Mouse (Mus musculus) hindbrain, embryonic 13.5 days (tissue): Measurements from ENCODE around the gene Oprm1. TPM values are rescaled to one million over a fixed set of nuclear protein-coding genes. Genes with fewer than 3 reads are reported as not detected.

Source experiments
- ATAC-seq: fragments of 200-750 bp; cut with Nextera tagmentation; 2 replicates; pipeline ENCODE4 v1.8.0; 2017; ENCODE audit warnings: moderate TSS enrichment; ENCODE audit not compliant: low FRiP score
- H3K27ac ChIP-seq: fragments of 300-500 bp; sonication (generic); 2 replicates; pipeline ENCODE4 v1.5.1; 2015; ENCODE audit warnings: inconsistent platforms, mild to moderate bottlenecking, moderate library complexity
- H3K27me3 ChIP-seq: fragments of 300-500 bp; sonication (generic); 2 replicates; pipeline ENCODE4 v1.6.1; 2015; ENCODE audit warnings: mild to moderate bottlenecking, inconsistent platforms
- H3K36me3 ChIP-seq: fragments of 300-500 bp; sonication (generic); 2 replicates; pipeline ENCODE4 v1.6.1; 2015; ENCODE audit warnings: mild to moderate bottlenecking, inconsistent platforms
- H3K4me1 ChIP-seq: fragments of 300-500 bp; sonication (generic); replicated peaks from 2 replicates; pipeline ENCODE4 v1.6.1; 2015; ENCODE audit warnings: inconsistent platforms
- H3K4me2 ChIP-seq: fragments of 300-500 bp; sonication (generic); 2 replicates; pipeline ENCODE4 v1.6.1; 2015; ENCODE audit warnings: inconsistent platforms, mild to moderate bottlenecking, moderate library complexity
- H3K4me3 ChIP-seq: fragments of 300-500 bp; sonication (generic); 2 replicates; pipeline ENCODE4 v1.5.1; 2015; ENCODE audit warnings: mild to moderate bottlenecking, inconsistent platforms
- H3K9ac ChIP-seq: fragments of 300-500 bp; sonication (generic); 2 replicates; pipeline ENCODE4 v1.6.1; 2015; ENCODE audit warnings: mild to moderate bottlenecking, inconsistent platforms
- H3K9me3 ChIP-seq: fragments of 300-500 bp; sonication (generic); 2 replicates; pipeline ENCODE4 v1.6.1; 2016; ENCODE audit warnings: inconsistent platforms
- WGBS: fragments of 180-500 bp; shearing (Covaris S2); methylation state at CpG from one replicate; pipeline ENCODE4 v1.1.7; 2015; 5-methylcytosine and 5-hydroxymethylcytosine counted together
- polyA plus RNA-seq: library from polyadenylated mRNA; unstranded; fragments of >200 nt; fragmentation: Nextera tagmentation; extraction: Ambion mirVana; gene quantifications from 2 replicates; pipeline ENCODE4 v1.2.1, GENCODE M21; 2015

Oprm1 gene
- polyA plus RNA-seq, 1 experiment from 2014 or later, result 1.2 TPM

DNA sequence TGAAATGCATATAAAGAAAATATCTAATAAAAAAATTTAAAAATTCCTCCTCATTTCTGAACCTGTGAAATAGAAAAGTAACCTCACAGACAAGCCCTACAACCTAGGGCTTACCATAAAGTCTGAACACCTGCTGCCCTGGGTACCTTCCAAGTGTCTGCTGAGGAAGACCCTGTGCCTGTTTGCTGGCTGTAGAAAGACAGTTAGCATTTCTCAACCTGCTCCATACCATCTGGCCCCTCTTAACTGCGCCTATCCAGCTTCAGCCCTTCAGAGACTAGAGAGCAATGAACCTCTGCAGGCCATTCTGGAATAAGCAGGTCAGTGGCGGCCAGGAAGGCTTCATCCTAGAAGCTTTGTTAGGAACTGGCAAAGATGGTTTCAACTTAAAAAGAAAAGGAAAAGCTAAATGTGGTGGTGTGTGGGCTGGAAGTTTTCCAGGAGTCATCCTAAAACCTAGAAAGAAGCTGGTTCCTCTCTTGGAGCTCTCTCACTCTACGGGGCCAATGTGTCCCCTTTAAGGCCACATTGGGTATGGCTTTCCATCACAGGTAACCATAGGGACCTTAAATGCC lies 143.6 kb downstream of the Oprm1 start:
- H3K36me3 ChIP-seq, result no peaks in the 10 kb centered on the region
- no peak for ATAC-seq
- no peak overlapping the region for H3K4me3 ChIP-seq
- H3K4me2 ChIP-seq, result no peak overlapping the region
- no peaks in the 10 kb centered on the region for H3K9me3 ChIP-seq
- no peaks in the 10 kb centered on the region for H3K27me3 ChIP-seq
- no peaks in the 10 kb centered on the region for H3K4me1 ChIP-seq
- H3K9ac ChIP-seq, result no peak overlapping the region
- no peak overlapping the region for H3K27ac ChIP-seq
- 91% methylated on average over 3 of the region's 3 CpGs for WGBS

DNA sequence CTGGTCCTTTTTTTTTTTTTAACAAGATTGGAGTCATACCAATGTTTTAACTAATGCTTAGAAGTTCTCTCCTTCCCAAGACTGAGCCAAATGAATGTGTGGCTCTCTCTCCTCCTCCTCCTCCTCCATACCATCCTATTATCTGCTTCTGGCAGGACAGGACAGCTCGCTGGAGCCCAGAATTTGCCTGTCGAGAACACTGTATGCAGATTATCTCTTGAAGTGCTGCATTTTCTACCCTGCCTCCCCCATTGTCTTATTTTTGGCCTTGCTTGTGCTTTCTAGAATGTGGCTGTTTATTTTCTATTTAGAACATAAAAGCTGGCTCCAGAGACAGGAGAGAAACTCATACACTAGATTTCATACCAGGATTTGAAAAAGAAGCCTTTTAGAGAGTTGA lies 151.5 kb downstream of the Oprm1 start:
- no peak overlapping the region for H3K4me2 ChIP-seq
- 54% methylated on average over 2 of the region's 2 CpGs for WGBS
- ATAC-seq, result no peak

DNA sequence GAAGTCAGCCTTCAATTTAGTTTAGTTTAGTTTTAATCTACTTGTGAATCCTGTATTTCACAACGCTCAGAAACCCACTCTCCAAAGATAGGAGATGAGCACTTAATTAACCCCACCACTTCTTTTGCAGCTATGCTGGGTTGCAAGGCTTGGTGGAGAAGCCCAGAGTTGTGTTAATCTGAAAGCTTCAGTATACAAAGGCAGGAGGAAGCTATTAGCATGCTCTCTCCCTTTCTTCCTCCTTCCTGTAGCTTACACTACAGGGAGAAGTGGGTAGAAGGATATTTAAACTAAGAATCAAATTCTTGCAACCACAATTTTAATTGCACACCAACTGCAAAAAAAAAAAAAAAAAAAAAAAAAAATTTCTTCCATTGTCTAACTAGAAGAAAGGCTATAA lies 157.7 kb downstream of the Oprm1 start:
- Histone ChIP-seq H3K9me3 (no peaks in the 10 kb centered on the region), H3K27me3 (no peaks in the 10 kb centered on the region), H3K27ac (0 out of 2 replicates have a peak overlapping the region, but pooled peaks have one; percentile 25), H3K36me3 (no peaks in the 10 kb centered on the region), H3K4me3 (no peak overlapping the region), H3K9ac (no peak overlapping the region), H3K4me1 (peaks cover 11% of the 10 kb centered on the region), H3K4me2 (no peak overlapping the region)
- ATAC-seq, result no peak
- WGBS, result 46% methylated on average over 1 of the region's 1 CpGs

More for the DNA sequence above, 151.5 kb downstream of the Oprm1 start:
- Histone ChIP-seq H3K9ac (no peak overlapping the region), H3K4me3 (no peak overlapping the region), H3K27me3 (no peaks in the 10 kb centered on the region), H3K4me1 (no peaks in the 10 kb centered on the region), H3K9me3 (no peaks in the 10 kb centered on the region), H3K36me3 (no peaks in the 10 kb centered on the region), H3K27ac (no peak overlapping the region)

DNA sequence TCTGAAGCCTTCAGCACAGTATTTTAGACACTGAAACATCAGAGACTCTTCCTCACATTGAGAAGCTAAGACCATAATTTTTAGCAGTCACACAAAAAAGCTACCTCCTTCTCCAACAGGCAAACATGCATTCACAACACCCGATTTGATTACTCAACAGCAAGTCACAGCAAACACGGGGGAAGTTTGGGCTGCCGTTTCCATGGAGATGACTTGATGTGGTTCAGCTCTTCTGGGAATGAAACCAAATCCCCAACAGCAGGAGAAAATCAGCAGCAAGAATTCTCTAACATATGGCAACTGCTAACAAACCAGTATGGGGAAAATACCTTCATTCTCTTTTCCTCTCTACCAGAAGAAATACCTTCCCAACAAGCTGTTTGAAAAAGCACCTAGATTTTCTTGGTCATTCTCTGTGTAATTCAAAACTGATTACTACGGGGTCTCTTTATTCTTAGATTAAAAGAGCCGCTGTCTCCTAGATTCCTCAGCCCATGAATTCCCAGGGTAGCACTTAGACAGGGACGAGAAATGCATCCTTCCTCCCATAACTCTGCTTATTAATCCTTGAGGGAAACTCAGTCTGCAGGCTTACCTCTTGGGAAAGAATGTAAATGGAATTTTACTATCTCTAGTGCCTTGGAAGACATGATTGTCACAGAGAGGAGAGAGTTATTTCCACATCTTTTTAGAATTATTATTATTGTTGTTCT lies 158.4 kb downstream of the Oprm1 start:
- H3K27me3 ChIP-seq, result no peaks in the 10 kb centered on the region
- peak overlapping the region; percentile 6 for H3K4me2 ChIP-seq
- H3K36me3 ChIP-seq, result no peaks in the 10 kb centered on the region
- H3K27ac ChIP-seq, result peak overlapping the region; percentile 69
- no peak overlapping the region for H3K9ac ChIP-seq
- peak; percentile 85 for ATAC-seq
- WGBS, result 10% methylated on average over 6 of the region's 6 CpGs
- no peaks in the 10 kb centered on the region for H3K9me3 ChIP-seq
- H3K4me1 ChIP-seq, result peaks cover 11% of the 10 kb centered on the region
- no peak overlapping the region for H3K4me3 ChIP-seq

DNA sequence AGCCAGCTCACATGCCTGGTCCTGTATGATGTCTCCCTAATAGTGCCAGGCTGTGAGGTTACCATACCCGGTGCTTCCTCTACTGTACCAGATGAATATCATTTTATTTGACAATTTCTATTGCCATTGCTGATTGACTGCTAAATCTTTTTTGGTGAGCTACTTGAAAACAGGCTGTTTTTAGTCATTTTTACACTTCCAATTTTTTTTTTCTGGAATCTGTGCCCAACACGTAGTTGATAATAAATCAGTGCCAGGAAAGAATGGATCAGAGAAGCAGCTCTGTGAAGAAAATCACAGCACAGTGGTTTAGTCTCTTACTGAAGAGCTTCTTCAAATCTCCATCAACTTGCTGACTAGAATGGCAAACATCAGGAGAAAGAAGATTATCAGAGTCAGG lies 168.4 kb downstream of the Oprm1 start:
- H3K9me3 ChIP-seq, result no peaks in the 10 kb centered on the region
- no peak for ATAC-seq
- no peaks in the 10 kb centered on the region for H3K27me3 ChIP-seq
- no peak overlapping the region for H3K4me2 ChIP-seq
- no peaks in the 10 kb centered on the region for H3K4me1 ChIP-seq
- H3K4me3 ChIP-seq, result no peak overlapping the region
- no peaks in the 10 kb centered on the region for H3K36me3 ChIP-seq
- WGBS, result 86% methylated on average over 2 of the region's 2 CpGs
- H3K9ac ChIP-seq, result no peak overlapping the region
- no peak overlapping the region for H3K27ac ChIP-seq

DNA sequence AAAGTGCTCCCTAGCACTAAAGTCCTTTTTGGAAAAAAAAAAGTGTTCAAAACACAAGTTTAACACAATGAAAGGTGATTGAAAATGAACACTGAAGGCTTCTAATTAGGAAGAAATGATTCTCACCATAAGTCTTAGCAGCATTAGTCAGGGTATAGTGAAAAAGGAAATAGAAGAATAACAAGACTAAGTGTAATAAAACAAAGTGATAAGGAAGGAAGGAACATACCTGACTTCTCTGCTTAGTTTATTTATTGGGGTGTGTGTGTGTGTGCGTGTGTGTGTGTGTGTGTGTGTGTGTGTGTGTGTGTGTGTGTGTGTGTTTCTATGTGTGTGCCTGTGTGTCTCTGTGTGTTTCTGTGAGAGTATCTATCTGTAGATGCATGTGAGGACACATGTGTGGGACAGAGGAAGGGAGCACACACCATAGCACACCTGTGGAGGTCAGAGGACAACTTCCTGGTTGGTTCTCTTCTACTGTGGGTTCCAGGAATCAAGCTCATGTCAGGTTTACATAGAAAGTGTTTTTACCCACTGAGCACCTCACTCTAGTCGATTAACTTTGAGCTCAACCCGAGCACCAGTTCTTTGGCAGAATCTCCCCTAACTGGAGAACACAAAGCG lies 169.4 kb downstream of the Oprm1 start:
- no peaks in the 10 kb centered on the region for H3K4me1 ChIP-seq
- H3K27ac ChIP-seq, result no peak overlapping the region
- no peak for ATAC-seq
- H3K4me2 ChIP-seq, result no peak overlapping the region
- 85% methylated on average over 4 of the region's 4 CpGs for WGBS
- H3K9ac ChIP-seq, result no peak overlapping the region
- no peaks in the 10 kb centered on the region for H3K9me3 ChIP-seq
- H3K27me3 ChIP-seq, result no peaks in the 10 kb centered on the region
- H3K36me3 ChIP-seq, result no peaks in the 10 kb centered on the region
- no peak overlapping the region for H3K4me3 ChIP-seq

DNA sequence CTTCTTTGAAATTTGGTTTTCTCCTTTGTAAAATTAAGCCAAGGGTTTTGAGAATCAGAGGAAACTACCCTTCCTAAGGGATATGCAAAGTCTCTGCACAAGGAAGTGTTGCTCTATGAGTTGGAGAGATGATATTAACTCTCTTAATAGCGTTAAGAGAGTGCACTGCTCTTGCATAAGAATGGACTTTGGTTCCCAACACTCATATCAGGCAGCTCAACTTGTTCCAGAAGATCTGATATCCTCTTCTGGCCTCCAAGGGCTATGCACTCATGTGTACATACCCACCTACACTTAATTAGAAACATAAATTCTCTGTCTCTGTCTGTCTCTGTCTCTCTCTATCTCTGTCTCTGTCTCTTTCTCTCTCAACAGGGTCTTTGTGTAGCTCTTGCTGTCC lies 170.6 kb downstream of the Oprm1 start:
- Histone ChIP-seq H3K9ac (no peak overlapping the region), H3K4me3 (no peak overlapping the region), H3K4me2 (no peak overlapping the region), H3K27me3 (no peaks in the 10 kb centered on the region), H3K27ac (no peak overlapping the region), H3K4me1 (no peaks in the 10 kb centered on the region), H3K36me3 (no peaks in the 10 kb centered on the region), H3K9me3 (no peaks in the 10 kb centered on the region)
- no peak for ATAC-seq
- 54% methylated on average over 1 of the region's 1 CpGs for WGBS

DNA sequence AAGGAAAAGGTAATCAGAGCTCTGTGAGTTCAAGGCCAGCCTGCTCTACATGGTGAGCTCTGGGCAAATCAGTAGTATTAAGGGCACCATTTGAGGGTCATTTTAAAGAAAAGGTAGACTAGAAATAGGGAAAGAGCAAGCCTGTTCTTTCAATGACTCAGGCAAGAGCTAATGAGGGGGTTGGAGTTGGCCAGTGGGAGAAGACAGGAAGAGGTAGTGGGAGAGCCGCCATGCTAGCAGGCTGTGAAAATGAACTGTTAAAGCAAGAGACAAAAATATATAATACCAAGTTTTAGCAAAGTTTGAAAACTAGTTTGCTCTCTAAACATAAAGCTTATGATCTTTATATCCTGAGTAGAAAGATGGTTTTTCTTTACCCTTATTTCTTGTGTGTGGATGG lies 172.1 kb downstream of the Oprm1 start:
- H3K27me3 ChIP-seq, result no peaks in the 10 kb centered on the region
- no peak overlapping the region for H3K4me3 ChIP-seq
- H3K27ac ChIP-seq, result no peak overlapping the region
- 85% methylated on average over 1 of the region's 1 CpGs for WGBS
- ATAC-seq, result no peak
- H3K9me3 ChIP-seq, result no peaks in the 10 kb centered on the region
- no peak overlapping the region for H3K9ac ChIP-seq
- no peaks in the 10 kb centered on the region for H3K4me1 ChIP-seq
- H3K36me3 ChIP-seq, result no peaks in the 10 kb centered on the region
- H3K4me2 ChIP-seq, result no peak overlapping the region

DNA sequence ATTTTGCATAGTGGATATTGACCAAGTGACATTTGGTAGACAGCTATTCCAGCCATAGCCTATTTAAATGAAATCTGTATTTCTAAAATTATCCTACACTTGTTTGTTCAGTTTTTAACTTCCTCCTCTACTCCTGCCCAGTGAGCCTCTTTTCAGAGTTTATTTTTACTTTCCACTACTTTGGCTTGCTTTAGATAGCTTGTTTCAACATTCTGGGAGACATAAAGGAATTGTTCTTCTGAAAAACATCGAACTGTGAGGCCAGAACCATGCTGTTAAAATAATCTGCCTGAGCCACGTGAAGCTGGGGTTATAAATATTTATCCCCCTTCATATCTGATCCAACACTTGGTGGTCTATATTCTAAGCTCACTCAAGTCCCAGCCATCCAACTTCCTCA lies 172.6 kb downstream of the Oprm1 start:
- Histone ChIP-seq H3K4me3 (no peak overlapping the region), H3K4me1 (no peaks in the 10 kb centered on the region), H3K4me2 (no peak overlapping the region), H3K36me3 (no peaks in the 10 kb centered on the region), H3K27ac (no peak overlapping the region), H3K9ac (no peak overlapping the region), H3K27me3 (no peaks in the 10 kb centered on the region), H3K9me3 (no peaks in the 10 kb centered on the region)
- ATAC-seq, result no peak
- WGBS, result 72% methylated on average over 2 of the region's 2 CpGs

DNA sequence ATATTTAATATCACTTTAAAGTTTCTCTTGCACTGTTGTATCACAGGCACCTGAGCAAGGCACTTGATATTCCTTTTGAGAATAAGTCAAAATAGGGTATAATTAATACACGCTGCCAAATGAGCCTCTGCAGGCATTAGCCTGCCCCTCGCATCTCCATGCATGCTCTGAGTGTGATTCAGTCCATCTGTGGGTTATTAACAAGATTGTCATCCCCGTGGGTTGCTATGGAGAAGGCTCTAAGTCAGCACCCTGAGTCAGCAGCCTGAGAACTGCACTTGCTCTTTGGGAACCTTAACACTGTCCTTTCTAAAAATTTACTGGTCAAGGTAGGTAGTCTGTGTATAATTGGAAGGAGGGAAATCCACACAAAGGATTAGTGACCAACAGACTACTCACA lies 176.5 kb downstream of the Oprm1 start:
- Histone ChIP-seq H3K27ac (no peak overlapping the region), H3K9ac (no peak overlapping the region), H3K27me3 (no peaks in the 10 kb centered on the region), H3K4me1 (no peaks in the 10 kb centered on the region), H3K4me2 (no peak overlapping the region), H3K36me3 (no peaks in the 10 kb centered on the region), H3K4me3 (no peak overlapping the region), H3K9me3 (no peaks in the 10 kb centered on the region)
- ATAC-seq, result no peak
- 65% methylated on average over 3 of the region's 3 CpGs for WGBS

DNA sequence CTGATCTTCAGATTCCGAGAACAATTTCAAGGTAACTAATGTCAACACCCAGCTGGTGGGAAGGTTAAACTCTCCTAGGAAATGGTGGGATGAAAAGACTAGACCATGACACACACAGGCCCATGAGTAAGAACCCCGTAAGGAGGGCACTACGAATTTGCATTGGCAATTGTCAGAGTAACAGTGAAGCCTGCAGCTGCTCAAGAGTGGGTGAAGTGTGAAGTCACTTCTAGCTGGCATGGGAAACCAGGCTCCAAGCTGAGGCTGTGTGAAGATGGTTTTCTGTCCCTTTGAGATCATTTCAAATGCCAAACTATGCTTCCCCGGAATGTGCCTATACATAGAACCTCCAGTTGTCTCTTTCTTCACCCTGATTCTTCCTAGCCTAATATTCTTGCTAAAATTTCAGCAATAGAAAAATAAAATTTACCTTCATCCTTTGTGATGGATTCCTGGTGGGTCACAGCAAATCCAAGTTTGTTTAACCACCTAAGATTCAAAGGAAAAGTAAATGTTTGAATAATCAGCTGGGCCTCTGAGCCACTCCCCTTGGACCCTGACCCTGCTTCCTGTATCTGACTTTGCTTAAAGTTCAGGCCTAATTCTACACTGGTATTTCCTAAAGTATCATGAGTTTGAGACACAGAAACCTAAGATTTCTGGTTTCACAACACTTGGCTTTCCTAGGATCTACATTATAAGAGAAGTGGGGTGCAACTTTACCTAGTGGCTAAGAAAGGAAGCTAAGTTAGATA lies 178.5 kb downstream of the Oprm1 start:
- Histone ChIP-seq H3K9me3 (no peaks in the 10 kb centered on the region), H3K36me3 (no peaks in the 10 kb centered on the region), H3K4me3 (no peak overlapping the region), H3K4me2 (no peak overlapping the region), H3K27ac (no peak overlapping the region), H3K27me3 (no peaks in the 10 kb centered on the region), H3K4me1 (no peaks in the 10 kb centered on the region), H3K9ac (no peak overlapping the region)
- 81% methylated on average over 4 of the region's 4 CpGs for WGBS
- no peak for ATAC-seq

DNA sequence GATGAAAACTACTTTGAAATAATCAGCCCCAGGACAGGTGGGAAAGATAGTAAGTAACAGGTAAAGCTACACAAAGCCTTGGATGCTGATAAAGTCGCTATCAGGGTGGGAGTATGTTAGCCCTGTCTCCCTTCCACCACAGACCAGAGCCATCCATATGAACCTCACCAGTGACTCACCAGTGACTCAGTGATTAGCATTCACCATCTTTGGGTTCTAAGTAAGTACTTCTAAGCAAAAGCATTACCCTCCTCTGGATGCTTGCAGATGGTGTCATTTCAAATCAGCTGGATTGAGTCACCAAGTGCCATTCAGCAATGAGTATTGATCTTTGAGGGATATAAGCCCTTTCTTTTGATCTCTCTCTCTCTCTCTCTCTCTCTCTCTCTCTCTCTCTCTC lies 194.8 kb downstream of the Oprm1 start:
- Histone ChIP-seq H3K9me3 (no peaks in the 10 kb centered on the region), H3K4me3 (no peak overlapping the region), H3K27ac (no peak overlapping the region), H3K27me3 (no peaks in the 10 kb centered on the region), H3K4me1 (no peaks in the 10 kb centered on the region), H3K9ac (no peak overlapping the region), H3K4me2 (no peak overlapping the region), H3K36me3 (no peaks in the 10 kb centered on the region)
- WGBS, result 80% methylated on average over 1 of the region's 1 CpGs
- ATAC-seq, result no peak
